Mouse (Mus musculus): ENCODE measurements around the gene Ifit2. TPM values are rescaled to one million over a fixed set of nuclear protein-coding genes. Genes with fewer than 3 reads are reported as not detected.

Gene Ifit2
- polyA plus RNA-seq, 1 experiment: 0.05 TPM

DNA sequence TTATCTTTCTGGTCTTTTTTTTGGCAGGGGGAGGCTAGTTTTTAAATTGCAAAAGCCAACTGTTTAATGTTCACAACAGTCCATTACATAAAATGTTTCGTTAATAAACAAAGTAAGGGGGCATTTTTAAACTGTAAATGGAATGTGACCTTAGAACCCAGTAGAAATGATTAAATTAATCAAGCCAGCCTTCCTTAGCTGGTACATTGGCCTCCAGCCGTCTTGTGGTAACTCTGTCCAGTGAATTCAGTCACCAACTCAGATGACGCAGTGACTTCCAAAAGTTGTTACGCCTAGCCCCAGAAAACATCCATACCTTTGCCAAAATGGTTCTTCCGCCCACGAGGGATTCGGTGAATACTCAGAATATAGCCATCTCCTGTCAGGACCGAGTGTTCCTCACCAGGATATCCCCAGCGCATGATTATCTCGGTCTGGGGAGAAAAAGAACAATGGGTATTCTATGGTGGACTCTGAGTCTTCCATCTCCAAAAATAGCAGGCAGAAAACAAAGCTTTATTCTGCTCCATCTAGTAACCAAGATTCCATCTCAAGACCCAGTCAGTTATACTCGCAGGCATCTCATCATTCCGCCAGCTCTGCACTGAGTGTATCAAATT, 27.3 kb upstream of the Ifit2 start:
- Histone ChIP-seq H3K27me3 (ENCODE audit: control insufficient read depth, insufficient read depth, low read length) (no peaks in the 10 kb centered on the region), H3K4me3 (ENCODE audit: control insufficient read depth, low read depth, low read length) (no peak overlapping the region), H3K27ac (ENCODE audit: control insufficient read depth, insufficient read depth, low read depth, low read length) (no peak overlapping the region), H3K36me3 (ENCODE audit: control insufficient read depth, insufficient read depth, low read length) (no peaks in the 10 kb centered on the region), H3K4me1 (ENCODE audit: control insufficient read depth, insufficient read depth, low read length) (peaks cover 7% of the 10 kb centered on the region)
- TF ChIP-seq CTCF (IDR thresholded peaks at IDR 0.05; ENCODE audit: control insufficient read depth, insufficient read depth, insufficient replicate concordance, low read depth, low read length) (no peak), POLR2A (IDR thresholded peaks at IDR 0.05; ENCODE audit: control insufficient read depth, low read depth, low read length) (no peak)

DNA sequence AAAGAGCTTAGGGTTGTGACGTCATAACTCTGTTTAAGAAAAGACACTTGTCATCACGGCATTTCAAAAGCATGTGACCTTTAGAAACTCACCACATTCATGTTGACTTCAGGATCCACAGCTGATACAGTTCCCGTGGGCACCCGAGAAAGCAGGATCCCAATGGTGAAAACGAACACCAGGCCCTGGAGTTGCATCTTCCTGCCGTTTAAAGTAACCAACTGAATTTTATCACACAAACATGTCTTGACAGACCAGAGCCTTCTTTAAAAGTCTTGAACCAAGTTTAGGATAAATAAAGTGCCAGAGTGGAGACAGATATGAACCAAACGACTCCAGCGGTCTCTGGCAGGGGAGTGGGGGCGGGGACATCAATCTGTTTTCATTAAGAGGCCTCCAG, 25.8 kb upstream of the Ifit2 start:
- no peak for TF ChIP-seq CTCF (IDR thresholded peaks at IDR 0.05; ENCODE audit: control insufficient read depth, insufficient read depth, insufficient replicate concordance, low read depth, low read length)
- TF ChIP-seq POLR2A (IDR thresholded peaks at IDR 0.05; ENCODE audit: control insufficient read depth, low read depth, low read length): no peak
- Histone ChIP-seq H3K4me3 (ENCODE audit: control insufficient read depth, low read depth, low read length) (no peak overlapping the region), H3K36me3 (ENCODE audit: control insufficient read depth, insufficient read depth, low read length) (no peaks in the 10 kb centered on the region), H3K4me1 (ENCODE audit: control insufficient read depth, insufficient read depth, low read length) (peaks cover 7% of the 10 kb centered on the region), H3K27ac (ENCODE audit: control insufficient read depth, insufficient read depth, low read depth, low read length) (no peak overlapping the region), H3K27me3 (ENCODE audit: control insufficient read depth, insufficient read depth, low read length) (no peaks in the 10 kb centered on the region)

- peak overlapping the region; percentile 67 for H3K4me3 ChIP-seq (ENCODE audit: control insufficient read depth, low read depth, low read length)
- no peak for TF ChIP-seq CTCF (IDR thresholded peaks at IDR 0.05; ENCODE audit: control insufficient read depth, insufficient read depth, insufficient replicate concordance, low read depth, low read length)
- no peak for TF ChIP-seq POLR2A (IDR thresholded peaks at IDR 0.05; ENCODE audit: control insufficient read depth, low read depth, low read length)
- no peaks in the 10 kb centered on the region for H3K36me3 ChIP-seq (ENCODE audit: control insufficient read depth, insufficient read depth, low read length)
- H3K27me3 ChIP-seq (ENCODE audit: control insufficient read depth, insufficient read depth, low read length): no peaks in the 10 kb centered on the region
- H3K4me1 ChIP-seq (ENCODE audit: control insufficient read depth, insufficient read depth, low read length): peaks cover 7% of the 10 kb centered on the region
- H3K27ac ChIP-seq (ENCODE audit: control insufficient read depth, insufficient read depth, low read depth, low read length): peak overlapping the region; percentile 51
Measured at GRCm38 (mm10) chr19:34526321-34526923, 24.1 kb upstream of the Ifit2 start.

- H3K36me3 ChIP-seq (ENCODE audit: control insufficient read depth, insufficient read depth, low read length): no peaks in the 10 kb centered on the region
- TF ChIP-seq POLR2A (IDR thresholded peaks at IDR 0.05; ENCODE audit: control insufficient read depth, low read depth, low read length): peak; percentile 73; the same call in 1 of the 2 replicates
- TF ChIP-seq CTCF (IDR thresholded peaks at IDR 0.05; ENCODE audit: control insufficient read depth, insufficient read depth, insufficient replicate concordance, low read depth, low read length): no peak
- peaks cover 7% of the 10 kb centered on the region for H3K4me1 ChIP-seq (ENCODE audit: control insufficient read depth, insufficient read depth, low read length)
- peak within 1 kb of the TSS; percentile 51 for H3K27ac ChIP-seq (ENCODE audit: control insufficient read depth, insufficient read depth, low read depth, low read length)
- H3K27me3 ChIP-seq (ENCODE audit: control insufficient read depth, insufficient read depth, low read length): no peaks in the 10 kb centered on the region
- peak within 1 kb of the TSS; percentile 67 for H3K4me3 ChIP-seq (ENCODE audit: control insufficient read depth, low read depth, low read length)
Measured at GRCm38 (mm10) chr19:34526941-34527682, 23.4 kb upstream of the Ifit2 start, which contains the start of gene Lipa. TSS of gene Lipa (minus strand) at chr19:34527474.

DNA sequence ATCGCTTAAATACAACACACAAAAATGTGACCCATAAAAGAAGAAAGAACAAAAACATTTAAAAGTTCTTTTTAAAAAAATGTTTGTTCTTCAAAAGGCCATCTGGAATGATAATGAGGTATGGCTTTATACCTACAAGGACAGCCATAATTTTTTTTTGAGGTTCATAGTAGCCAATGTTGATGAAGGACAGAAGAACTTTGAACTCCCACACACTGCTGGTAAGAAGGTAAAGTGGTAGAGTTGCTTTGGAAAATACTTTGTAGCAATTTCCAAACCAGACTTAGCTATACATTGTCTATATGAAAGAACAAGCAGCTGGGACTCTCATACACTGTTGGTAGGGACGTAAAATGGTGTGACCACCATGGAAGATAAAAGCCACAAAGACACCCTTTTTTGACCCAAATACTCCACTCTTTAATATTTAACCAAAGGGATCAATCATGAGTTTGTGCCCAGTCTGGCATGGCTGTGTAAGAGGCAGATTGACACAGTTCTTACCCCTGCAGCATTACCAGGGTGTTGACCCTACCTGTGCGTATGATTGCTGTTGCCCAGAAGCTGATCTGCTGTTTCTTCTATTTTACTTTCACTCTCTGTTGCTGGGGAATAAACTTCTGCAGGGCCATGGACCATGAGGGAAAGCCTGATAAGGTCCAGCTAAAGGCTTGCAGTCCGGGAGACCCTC, 18.3 kb upstream of the Ifit2 start:
- TF ChIP-seq CTCF (IDR thresholded peaks at IDR 0.05; ENCODE audit: control insufficient read depth, insufficient read depth, insufficient replicate concordance, low read depth, low read length) (no peak), POLR2A (IDR thresholded peaks at IDR 0.05; ENCODE audit: control insufficient read depth, low read depth, low read length) (no peak)
- Histone ChIP-seq H3K27ac (ENCODE audit: control insufficient read depth, insufficient read depth, low read depth, low read length) (no peak overlapping the region), H3K4me1 (ENCODE audit: control insufficient read depth, insufficient read depth, low read length) (peaks cover 3% of the 10 kb centered on the region; the same call in 1 of the 2 replicates), H3K4me3 (ENCODE audit: control insufficient read depth, low read depth, low read length) (no peak overlapping the region), H3K36me3 (ENCODE audit: control insufficient read depth, insufficient read depth, low read length) (no peaks in the 10 kb centered on the region), H3K27me3 (ENCODE audit: control insufficient read depth, insufficient read depth, low read length) (no peaks in the 10 kb centered on the region)

DNA sequence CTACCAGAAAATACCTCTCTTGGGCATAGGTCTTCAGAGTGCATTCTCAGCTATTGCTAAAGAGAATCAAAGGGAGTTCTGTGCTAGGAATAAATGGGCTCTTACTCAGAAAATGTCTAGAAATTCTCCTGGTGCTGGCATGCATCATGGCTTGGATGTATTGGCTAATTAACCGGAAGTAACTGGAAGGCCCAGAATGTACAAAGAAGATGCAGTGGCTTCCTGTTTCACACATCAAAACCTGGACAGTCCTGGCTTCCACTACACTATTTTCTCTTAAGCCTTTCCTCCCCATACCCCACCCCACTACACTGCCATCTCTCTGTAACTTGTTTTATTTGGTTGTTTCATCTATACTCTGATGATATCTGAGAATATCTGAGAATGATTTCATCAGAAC, 11.1 kb upstream of the Ifit2 start:
- H3K36me3 ChIP-seq (ENCODE audit: control insufficient read depth, insufficient read depth, low read length): no peaks in the 10 kb centered on the region
- H3K4me3 ChIP-seq (ENCODE audit: control insufficient read depth, low read depth, low read length): no peak overlapping the region
- TF ChIP-seq POLR2A (IDR thresholded peaks at IDR 0.05; ENCODE audit: control insufficient read depth, low read depth, low read length) (no peak), CTCF (IDR thresholded peaks at IDR 0.05; ENCODE audit: control insufficient read depth, insufficient read depth, insufficient replicate concordance, low read depth, low read length) (no peak)
- H3K4me1 ChIP-seq (ENCODE audit: control insufficient read depth, insufficient read depth, low read length): no peaks in the 10 kb centered on the region
- no peak overlapping the region for H3K27ac ChIP-seq (ENCODE audit: control insufficient read depth, insufficient read depth, low read depth, low read length)
- H3K27me3 ChIP-seq (ENCODE audit: control insufficient read depth, insufficient read depth, low read length): no peaks in the 10 kb centered on the region

GRCm38 (mm10) chr19:34546211-34546610, 4.3 kb upstream of the Ifit2 start:
- Histone ChIP-seq H3K27me3 (ENCODE audit: control insufficient read depth, insufficient read depth, low read length) (no peaks in the 10 kb centered on the region), H3K36me3 (ENCODE audit: control insufficient read depth, insufficient read depth, low read length) (no peaks in the 10 kb centered on the region), H3K27ac (ENCODE audit: control insufficient read depth, insufficient read depth, low read depth, low read length) (no peak overlapping the region), H3K4me3 (ENCODE audit: control insufficient read depth, low read depth, low read length) (no peak overlapping the region), H3K4me1 (ENCODE audit: control insufficient read depth, insufficient read depth, low read length) (peaks cover 3% of the 10 kb centered on the region)
- TF ChIP-seq CTCF (IDR thresholded peaks at IDR 0.05; ENCODE audit: control insufficient read depth, insufficient read depth, insufficient replicate concordance, low read depth, low read length) (no peak), POLR2A (IDR thresholded peaks at IDR 0.05; ENCODE audit: control insufficient read depth, low read depth, low read length) (no peak)
